Mouse (Mus musculus): ENCODE data around the gene Dhx9. TPM values are rescaled to one million over a fixed set of nuclear protein-coding genes. Genes with fewer than 3 reads are reported as not detected.
"Not testable (repeated sequence)": the region's sequence is repeated elsewhere in the genome, so short reads cannot be mapped to it uniquely, and the experiment has no call there.

The Dhx9 gene
- total RNA-seq, 1 experiment from 2014 or later, result 119 TPM

DNA sequence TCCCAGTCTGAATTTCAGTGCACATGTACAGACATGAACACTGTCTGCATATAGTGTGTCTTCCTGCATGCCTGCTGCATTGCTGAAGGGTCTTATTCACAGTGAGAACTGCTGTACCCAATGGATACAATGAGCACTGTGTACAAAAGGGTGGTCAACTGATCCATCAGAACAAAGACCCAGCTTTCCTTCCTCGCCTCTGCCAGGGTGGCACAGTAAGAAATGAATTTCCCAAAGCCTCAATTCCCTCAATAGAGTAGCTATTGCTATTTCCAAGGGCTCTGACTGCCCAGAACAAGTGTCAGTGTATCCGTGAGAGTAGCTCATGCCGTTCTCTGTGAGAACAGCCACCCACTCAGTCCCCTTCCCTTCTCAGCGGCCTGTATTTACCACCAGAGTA, 69.7 kb downstream of the Dhx9 start:
- DNase-seq, result not testable (repeated sequence)

DNA sequence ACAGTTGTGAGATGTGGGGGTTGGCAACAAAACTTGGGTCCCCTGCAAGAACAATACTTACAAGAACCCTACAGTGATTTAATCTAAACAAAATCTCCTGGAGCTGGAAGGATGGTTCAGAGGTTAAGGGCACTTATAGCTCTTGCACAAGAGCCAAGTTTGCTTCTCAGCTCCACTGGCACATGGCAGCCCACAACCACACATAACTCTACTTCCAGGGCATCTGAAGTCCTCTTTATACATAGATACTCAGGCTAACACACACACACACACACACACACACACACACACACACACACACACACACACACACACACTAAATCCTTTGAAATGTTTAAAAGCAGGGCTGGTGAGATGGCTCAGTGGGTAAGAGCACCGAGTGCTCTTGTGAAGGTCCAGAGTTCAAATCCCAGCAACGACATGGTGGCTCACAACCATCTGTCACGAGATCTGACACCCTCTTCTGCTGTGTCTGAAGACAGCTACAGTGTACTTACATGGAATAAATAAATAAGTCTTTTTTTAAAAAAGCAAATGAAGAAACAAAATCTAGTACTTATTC, 71.1 kb downstream of the Dhx9 start:
- not testable (repeated sequence) for DNase-seq

DNA sequence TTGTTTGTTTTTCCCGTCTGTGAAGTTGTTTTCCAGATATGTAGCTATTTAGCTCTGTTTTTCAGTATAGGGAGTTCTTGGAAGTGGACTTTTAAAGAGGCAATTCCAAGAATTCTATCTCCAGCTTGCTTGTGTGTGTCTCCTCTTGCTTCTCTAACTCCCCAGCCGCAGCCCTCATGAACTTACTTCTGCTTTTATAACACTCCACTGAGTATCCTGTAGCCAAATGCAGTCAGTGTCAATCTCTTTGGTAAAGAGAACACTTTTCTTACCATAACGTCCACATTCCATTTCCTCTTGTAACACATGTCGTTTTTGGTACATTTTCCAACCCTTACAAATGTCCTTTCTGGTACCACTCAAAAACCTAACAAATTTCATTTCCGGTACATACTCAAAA, 71.7 kb downstream of the Dhx9 start:
- not testable (repeated sequence) for DNase-seq

DNA sequence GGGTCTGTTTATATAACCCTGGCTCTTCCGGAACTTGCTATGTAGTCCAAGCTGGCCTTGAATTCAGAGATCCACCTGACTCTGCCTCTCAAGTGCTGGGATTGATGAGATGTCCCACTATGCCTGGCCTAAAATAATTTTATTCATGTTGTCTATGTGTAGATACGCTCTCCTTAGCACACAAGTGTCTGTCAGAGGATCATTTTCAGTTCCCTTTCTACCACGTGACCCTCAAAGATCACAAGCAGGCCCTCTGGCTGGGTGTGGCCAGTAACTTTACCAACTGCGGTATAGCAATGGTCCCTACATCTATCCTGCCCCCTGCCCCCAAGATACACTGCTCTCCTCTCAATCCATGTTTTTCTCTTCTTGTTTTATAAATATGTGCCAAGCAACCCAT, 72.5 kb downstream of the Dhx9 start:
- DNase-seq, result peak; percentile 49

DNA sequence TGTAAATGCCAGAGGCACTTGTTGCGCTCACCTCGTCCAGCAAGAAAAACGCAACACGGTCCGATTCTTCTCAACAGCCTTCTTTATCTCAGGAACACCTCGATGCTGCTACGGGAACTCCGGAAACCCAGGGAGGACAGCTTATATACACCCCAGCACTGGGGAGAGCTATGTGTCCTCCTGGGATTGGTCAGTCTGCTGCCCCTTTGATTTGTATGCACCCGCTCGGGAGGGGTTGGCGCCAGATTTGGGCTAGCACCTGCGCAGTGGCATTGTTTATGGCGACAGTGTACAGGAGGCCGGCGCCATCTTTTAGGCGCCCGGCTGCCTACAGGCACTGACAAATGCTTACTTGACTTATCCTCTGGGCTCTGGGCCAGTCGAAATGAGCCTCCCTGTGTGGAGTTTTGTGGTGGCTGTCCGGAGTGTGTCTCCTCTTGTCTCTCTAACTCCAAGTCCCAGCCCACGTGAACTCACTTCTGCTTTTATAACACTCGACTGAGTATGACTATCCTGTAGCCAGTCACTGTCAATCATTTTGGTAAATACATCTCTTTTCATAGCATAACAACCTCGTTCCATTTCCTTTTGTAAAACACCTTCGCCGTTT, 73.2 kb downstream of the Dhx9 start:
- peak; percentile 59 for DNase-seq

DNA sequence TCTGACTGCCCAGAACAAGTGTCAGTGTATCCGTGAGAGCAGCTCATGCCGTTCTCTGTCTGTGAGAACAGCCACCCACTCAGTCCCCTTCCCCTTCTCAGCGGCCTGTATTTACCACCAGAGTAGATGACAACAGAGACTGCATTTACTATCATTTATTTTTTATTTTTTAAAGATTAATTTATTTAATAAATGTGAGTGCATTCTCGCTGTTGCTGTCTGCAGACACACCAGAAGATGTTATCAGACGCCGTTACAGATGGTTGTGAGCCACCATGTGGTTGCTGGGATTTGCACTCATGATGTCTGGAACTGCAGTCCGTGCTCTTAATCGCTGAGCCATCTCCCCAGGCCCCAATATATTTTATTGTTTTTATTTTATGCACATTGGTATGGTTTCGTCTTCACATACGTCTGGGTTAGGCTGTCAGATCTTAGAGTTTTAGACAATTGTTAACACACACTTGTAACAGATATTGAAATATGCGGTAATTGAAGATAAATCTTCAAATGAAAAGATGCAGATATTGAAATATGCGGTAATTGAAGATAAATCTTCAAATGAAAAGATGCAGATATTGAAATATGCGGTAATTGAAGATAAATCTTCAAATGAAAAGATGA, 74.0 kb downstream of the Dhx9 start:
- DNase-seq, result not testable (repeated sequence)

DNA sequence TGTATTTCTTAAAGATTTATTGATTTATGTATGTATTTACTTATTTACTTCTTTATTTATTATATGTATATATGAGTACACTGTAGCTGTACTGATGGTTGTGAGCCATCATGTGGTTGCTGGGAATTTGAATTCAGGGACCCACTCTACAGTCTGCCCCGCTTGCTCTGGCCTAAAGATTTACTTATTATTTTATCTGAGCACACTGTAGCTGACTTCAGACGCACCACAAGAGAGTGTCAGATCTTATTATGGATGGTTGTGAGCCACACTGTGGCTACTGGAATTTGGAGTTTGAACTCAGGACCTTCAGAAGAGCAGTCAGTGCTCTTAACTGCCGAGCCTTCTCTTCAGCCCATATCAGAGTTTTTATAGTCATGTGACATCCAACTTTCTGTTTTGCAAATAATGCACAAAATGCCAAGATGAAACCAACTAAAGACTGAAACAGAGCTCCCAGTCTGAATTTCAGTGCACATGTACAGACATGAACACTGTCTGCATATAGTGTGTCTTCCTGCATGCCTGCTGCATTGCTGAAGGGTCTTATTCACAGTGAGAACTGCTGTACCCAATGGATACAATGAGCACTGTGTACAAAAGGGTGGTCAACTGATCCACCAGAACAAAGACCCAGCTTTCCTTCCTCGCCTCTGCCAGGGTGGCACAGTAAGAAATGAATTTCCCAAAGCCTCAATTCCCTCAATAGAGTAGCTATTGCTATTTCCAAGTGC, 74.6 kb downstream of the Dhx9 start:
- not testable (repeated sequence) for DNase-seq

DNA sequence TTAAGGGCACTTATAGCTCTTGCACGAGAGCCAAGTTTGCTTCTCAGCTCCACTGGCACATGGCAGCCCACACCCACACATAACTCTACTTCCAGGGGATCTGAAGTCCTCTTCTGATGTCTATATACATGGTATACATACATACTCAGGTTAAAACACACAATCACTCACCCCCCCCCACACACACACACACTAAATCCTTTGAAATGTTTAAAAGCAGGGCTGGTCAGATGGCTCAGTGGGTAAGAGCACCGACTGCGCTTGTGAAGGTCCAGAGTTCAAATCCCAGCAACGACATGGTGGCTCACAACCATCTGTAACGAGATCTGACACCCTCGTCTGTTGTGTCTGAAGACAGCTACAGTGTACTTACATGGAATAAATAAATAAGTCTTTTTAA, 75.7 kb downstream of the Dhx9 start:
- no peak for DNase-seq

DNA sequence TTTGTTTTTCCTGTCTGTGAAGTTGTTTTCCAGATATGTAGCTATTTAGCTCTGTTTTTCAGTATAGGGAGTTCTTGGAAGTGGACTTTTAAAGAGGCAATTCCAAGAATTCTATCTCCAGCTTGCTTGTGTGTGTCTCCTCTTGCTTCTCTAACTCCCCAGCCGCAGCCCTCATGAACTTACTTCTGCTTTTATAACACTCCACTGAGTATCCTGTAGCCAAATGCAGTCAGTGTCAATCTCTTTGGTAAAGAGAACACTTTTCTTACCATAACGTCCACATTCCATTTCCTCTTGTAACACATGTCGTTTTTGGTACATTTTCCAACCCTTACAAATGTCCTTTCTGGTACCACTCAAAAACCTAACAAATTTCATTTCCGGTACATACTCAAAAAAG, 76.5 kb downstream of the Dhx9 start:
- not testable (repeated sequence) for DNase-seq

DNA sequence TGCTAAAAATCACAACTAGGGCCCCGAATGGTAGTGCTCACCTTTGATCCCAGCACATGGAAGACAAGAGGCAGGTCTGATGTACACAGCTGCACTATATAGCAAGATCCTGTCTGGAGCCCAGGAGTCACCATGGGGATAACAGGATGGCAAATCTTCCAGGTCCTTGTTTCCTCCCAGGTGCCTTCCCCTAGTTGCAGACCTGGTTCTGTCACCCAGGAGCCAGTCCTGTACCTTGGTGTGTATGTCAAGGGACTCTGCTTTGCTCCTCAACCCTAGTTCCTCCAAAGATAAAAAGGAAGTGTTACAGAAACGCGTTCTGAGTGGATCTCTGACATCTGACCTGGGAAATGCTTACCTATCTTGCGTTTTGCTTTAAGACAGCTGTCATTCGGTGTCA, 79.2 kb downstream of the Dhx9 start:
- not testable (repeated sequence) for DNase-seq

DNA sequence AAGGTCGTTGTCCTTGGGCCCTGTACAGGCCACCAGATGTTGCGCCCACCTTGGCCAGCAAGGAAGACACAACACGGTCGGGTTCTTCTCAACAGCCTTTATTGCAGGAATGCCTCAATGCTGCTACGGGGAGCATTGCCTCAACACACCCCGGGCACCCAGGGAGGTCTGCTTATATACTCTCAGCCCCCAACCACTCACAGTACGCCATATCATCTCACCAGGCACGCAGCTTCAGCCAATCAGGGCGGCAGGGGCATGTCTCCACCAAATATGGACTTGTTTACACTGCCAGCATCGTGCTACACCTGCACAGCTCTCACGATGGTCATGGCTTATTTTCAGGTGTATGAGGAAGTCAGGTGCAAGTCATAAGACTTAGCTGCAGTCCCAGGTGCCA, 79.8 kb downstream of the Dhx9 start:
- DNase-seq, result not testable (repeated sequence)

Other genes starting within 250 kb of the Dhx9 start
- gene Lamc1, start 154.9 kb downstream of the Dhx9 start, total RNA-seq (2021), result 169 and 170 TPM in 2 replicates
- 0.34 and 0.41 TPM in 2 replicates for gene Shcbp1l, start 62.5 kb downstream of the Dhx9 start, total RNA-seq (2021)
- 3.1 and 5.6 TPM in 2 replicates for gene Npl, start 62.4 kb upstream of the Dhx9 start, total RNA-seq (2021)
- 0.07 and 0.41 TPM in 2 replicates for gene Rgs8, start 165.4 kb upstream of the Dhx9 start, total RNA-seq (2021)

Data from adrenal gland, postnatal 14 days (tissue).